Mouse (Mus musculus): ENCODE data around the gene Agfg1. TPM values are rescaled to one million over a fixed set of nuclear protein-coding genes. Genes with fewer than 3 reads are reported as not detected.
"Not testable (repeated sequence)": the region's sequence is repeated elsewhere in the genome, so short reads cannot be mapped to it uniquely, and the experiment has no call there.

Gene Agfg1
- polyA plus RNA-seq, 1 experiment: 77.5 TPM

DNA sequence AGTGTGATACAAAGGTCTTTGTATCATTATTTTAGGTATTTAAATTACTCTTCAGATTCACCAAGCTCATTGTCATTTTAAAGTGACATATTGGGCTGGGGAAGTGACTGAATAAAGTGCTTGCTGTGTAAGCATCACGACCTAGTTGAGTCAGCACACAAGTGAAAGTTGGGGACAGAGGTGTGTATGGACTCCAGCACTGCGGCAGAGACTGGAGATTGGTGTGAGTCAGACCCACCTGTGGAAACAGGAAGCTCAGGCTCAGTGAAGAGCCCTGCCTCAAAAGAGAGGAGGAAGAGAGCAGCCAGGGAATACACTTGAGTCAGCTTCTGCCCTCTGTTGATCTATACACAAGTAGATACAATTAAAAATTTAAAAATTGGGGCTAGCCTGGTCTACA lies 39.9 kb downstream of the Agfg1 start:
- no peak overlapping the region for H3K27ac ChIP-seq (ENCODE audit: insufficient read depth, low read length)
- TF ChIP-seq POLR2A (IDR thresholded peaks at IDR 0.05; ENCODE audit: low read depth, low read length): no peak
- no peak for TF ChIP-seq CTCF (IDR thresholded peaks at IDR 0.05; ENCODE audit: borderline replicate concordance, insufficient read depth, low read length)
- no peaks in the 10 kb centered on the region for H3K4me1 ChIP-seq (ENCODE audit: control insufficient read depth, insufficient read depth, low read length)
- H3K4me3 ChIP-seq (ENCODE audit: insufficient read depth, low read length): no peak overlapping the region

DNA sequence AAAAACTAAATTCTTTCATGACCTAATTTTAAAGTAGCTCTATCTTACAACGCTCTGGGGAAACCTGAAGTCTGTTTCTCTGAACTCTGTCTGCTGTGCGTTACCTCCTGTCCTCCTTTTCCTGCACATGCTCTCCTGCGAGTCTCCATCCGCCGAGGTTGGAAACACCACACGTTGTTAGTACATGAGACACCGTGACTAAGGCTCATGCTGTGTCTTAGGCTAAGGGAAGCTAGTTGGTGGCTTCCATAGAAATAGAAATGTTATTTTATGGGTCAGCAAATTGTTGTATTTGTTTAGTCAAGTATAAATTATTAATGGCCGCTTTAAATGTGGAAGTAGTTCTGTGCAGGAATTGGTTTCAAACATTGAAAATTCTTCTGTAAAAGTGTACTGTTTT lies 40.9 kb downstream of the Agfg1 start:
- Histone ChIP-seq H3K27ac (ENCODE audit: insufficient read depth, low read length) (no peak overlapping the region), H3K4me3 (ENCODE audit: insufficient read depth, low read length) (no peak overlapping the region), H3K4me1 (ENCODE audit: control insufficient read depth, insufficient read depth, low read length) (no peaks in the 10 kb centered on the region)
- TF ChIP-seq CTCF (IDR thresholded peaks at IDR 0.05; ENCODE audit: borderline replicate concordance, insufficient read depth, low read length): no peak
- no peak for TF ChIP-seq POLR2A (IDR thresholded peaks at IDR 0.05; ENCODE audit: low read depth, low read length)

DNA sequence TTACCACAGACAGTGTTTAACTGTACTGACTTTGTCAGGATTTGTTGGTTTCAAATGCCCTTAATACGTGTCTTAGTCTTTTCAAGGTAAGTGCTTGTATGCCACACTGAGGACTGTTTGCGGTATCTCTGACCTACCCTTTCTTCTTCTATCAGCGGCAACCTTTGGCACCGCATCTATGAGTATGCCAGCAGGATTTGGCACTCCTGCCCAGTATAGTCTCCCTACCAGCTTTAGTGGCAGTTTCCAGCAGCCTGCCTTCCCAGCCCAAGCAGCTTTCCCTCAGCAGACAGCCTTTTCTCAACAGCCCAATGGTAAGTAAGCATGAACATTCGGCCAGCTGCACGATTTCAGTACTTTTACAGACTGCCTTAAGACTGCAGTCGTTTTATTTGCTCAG lies 54.0 kb downstream of the Agfg1 start:
- H3K4me1 ChIP-seq (ENCODE audit: control insufficient read depth, insufficient read depth, low read length): no peaks in the 10 kb centered on the region
- no peak for TF ChIP-seq POLR2A (IDR thresholded peaks at IDR 0.05; ENCODE audit: low read depth, low read length)
- TF ChIP-seq CTCF (IDR thresholded peaks at IDR 0.05; ENCODE audit: borderline replicate concordance, insufficient read depth, low read length): no peak
- H3K27ac ChIP-seq (ENCODE audit: insufficient read depth, low read length): no peak overlapping the region
- H3K4me3 ChIP-seq (ENCODE audit: insufficient read depth, low read length): no peak overlapping the region

DNA sequence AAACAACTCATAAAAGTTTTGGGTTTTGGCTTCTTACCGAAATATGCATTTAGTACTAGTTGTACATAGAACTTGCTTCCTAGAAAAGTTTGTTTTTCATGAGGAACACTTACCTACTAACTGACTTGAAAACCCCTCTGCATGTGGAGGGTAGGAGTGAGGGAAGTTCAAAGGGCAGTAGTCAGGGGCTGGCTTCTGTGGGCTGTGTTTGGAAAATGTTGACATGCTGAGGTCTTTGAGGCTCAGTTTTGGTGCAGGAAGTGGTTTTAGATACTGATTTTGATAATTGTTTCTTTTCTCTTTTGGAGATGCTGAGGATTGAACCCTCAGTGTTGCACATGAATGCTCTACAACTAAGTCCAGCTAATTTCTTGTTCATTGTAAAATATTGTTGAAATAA lies 61.3 kb downstream of the Agfg1 start:
- no peak overlapping the region for H3K27ac ChIP-seq (ENCODE audit: insufficient read depth, low read length)
- H3K4me3 ChIP-seq (ENCODE audit: insufficient read depth, low read length): no peak overlapping the region
- TF ChIP-seq POLR2A (IDR thresholded peaks at IDR 0.05; ENCODE audit: low read depth, low read length) (no peak), CTCF (IDR thresholded peaks at IDR 0.05; ENCODE audit: borderline replicate concordance, insufficient read depth, low read length) (no peak)
- no peaks in the 10 kb centered on the region for H3K4me1 ChIP-seq (ENCODE audit: control insufficient read depth, insufficient read depth, low read length)

DNA sequence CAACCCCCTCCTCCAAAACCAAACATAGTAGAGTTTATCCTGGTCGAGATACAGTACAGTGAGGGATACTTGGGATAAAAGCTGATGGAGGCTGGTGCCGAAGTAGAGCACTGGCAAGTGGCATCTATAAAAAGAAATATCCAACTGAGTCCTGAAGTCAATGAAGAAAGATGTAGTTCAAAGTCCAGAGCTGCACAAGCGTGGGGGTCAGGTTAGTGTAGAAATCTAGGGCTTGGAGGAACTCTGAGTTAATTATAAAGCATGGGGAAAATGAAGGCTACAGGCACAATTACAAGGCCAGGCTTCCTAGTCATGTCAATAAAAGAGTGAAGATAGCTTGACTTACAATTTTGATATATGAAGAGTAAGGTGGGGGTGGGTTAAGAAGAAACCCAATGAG lies 61.9 kb downstream of the Agfg1 start:
- Histone ChIP-seq H3K4me1 (ENCODE audit: control insufficient read depth, insufficient read depth, low read length) (no peaks in the 10 kb centered on the region), H3K4me3 (ENCODE audit: insufficient read depth, low read length) (no peak overlapping the region), H3K27ac (ENCODE audit: insufficient read depth, low read length) (no peak overlapping the region)
- no peak for TF ChIP-seq POLR2A (IDR thresholded peaks at IDR 0.05; ENCODE audit: low read depth, low read length)
- no peak for TF ChIP-seq CTCF (IDR thresholded peaks at IDR 0.05; ENCODE audit: borderline replicate concordance, insufficient read depth, low read length)

DNA sequence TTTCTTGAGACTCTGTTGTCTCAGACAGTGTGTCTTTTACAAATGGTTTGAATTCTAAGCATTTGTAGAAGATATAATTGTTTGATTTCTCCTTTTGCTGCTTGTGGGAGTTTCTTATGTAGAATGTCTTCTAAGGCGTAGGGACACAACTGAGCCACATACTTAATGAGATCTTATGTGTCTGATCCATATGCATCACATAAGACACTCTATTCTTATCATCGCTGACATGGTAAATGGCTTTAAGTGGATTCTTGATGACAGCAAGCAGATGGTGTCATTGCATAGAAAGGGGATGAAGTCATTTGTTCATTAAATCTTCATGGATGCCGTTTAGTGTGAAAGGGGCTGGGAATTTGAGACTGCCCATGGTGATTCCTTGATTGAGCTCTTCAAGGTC lies 66.6 kb downstream of the Agfg1 start:
- Histone ChIP-seq H3K27ac (ENCODE audit: insufficient read depth, low read length) (no peak overlapping the region), H3K4me1 (ENCODE audit: control insufficient read depth, insufficient read depth, low read length) (no peaks in the 10 kb centered on the region), H3K4me3 (ENCODE audit: insufficient read depth, low read length) (no peak overlapping the region)
- no peak for TF ChIP-seq POLR2A (IDR thresholded peaks at IDR 0.05; ENCODE audit: low read depth, low read length)
- no peak for TF ChIP-seq CTCF (IDR thresholded peaks at IDR 0.05; ENCODE audit: borderline replicate concordance, insufficient read depth, low read length)

DNA sequence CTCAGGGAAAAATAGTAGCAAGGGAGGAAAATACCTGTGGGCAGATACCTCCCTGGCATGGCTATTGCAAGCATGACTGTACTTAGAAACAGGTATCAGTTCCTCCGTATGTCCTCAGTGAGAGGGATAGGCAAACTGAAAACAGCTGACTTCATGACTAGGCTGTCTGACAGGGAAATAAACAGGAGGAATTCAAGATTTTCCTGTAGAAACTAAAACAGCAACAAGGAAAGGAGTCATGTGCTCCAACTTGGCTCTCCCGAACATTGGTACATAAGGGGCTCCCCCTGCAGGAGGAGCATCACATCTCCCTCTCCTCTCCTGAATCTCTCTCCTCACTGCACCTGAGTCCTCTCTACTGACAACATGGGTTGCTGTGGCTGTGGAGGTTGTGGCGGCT lies 73.7 kb downstream of the Agfg1 start, which contains the start of gene A030005L19Rik:
Gene A030005L19Rik, plus strand, starts transcription at position 301 of the 400 bp plus-strand sequence.
- no peaks in the 10 kb centered on the region for H3K4me1 ChIP-seq (ENCODE audit: control insufficient read depth, insufficient read depth, low read length)
- TF ChIP-seq CTCF (IDR thresholded peaks at IDR 0.05; ENCODE audit: borderline replicate concordance, insufficient read depth, low read length) (no peak), POLR2A (IDR thresholded peaks at IDR 0.05; ENCODE audit: low read depth, low read length) (no peak)
- no peak within 1 kb of the TSS for H3K4me3 ChIP-seq (ENCODE audit: insufficient read depth, low read length)
- H3K27ac ChIP-seq (ENCODE audit: insufficient read depth, low read length): no peak within 1 kb of the TSS

DNA sequence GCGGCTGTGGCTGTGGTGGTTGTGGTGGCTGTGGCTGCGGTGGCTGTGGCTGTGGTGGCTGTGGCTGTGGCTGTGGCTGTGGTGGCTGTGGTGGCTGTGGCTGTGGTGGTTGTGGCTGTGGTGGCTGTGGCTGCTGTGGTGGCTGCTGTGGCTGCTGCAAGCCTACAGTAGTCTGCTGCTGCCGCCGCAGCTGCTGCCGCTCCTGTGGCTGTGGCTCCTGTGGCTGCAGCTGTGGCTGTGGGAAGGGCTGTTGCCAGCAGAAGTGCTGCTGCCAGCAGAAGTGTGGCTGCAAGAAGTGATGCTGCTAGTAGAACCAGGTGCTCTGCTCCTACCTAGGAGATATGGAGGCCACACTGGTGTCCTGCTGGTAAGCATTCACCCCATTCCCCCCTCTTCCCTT lies 74.2 kb downstream of the Agfg1 start:
- H3K27ac ChIP-seq (ENCODE audit: insufficient read depth, low read length); H3K4me3 ChIP-seq (ENCODE audit: insufficient read depth, low read length); H3K4me1 ChIP-seq (ENCODE audit: control insufficient read depth, insufficient read depth, low read length): not testable (repeated sequence)

DNA sequence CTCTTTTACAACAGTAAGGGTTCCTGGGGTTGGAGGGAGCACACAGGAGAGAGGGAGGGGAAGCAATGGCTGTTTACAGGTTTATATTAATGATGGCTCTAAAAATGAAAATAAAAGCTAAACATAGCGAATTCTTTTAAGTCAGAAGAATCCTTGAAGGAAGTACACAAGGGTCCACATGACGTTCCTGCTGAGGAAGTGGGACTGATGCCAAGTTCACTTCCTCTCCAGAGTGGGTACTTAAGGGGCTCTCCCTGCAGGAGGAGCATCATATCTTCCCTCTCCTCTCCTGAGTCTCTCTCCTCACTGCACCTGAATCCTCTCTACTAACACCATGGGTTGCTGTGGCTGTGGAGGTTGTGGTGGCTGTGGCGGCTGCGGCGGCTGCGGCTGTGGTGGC lies 85.4 kb downstream of the Agfg1 start, which contains the start of gene A030014E15Rik:
Gene A030014E15Rik, plus strand, starts transcription at position 268 of the 400 bp plus-strand sequence.
- H3K4me1 ChIP-seq (ENCODE audit: control insufficient read depth, insufficient read depth, low read length): no peaks in the 10 kb centered on the region
- TF ChIP-seq POLR2A (IDR thresholded peaks at IDR 0.05; ENCODE audit: low read depth, low read length) (no peak), CTCF (IDR thresholded peaks at IDR 0.05; ENCODE audit: borderline replicate concordance, insufficient read depth, low read length) (no peak)
- H3K27ac ChIP-seq (ENCODE audit: insufficient read depth, low read length): no peak within 1 kb of the TSS
- no peak within 1 kb of the TSS for H3K4me3 ChIP-seq (ENCODE audit: insufficient read depth, low read length)

DNA sequence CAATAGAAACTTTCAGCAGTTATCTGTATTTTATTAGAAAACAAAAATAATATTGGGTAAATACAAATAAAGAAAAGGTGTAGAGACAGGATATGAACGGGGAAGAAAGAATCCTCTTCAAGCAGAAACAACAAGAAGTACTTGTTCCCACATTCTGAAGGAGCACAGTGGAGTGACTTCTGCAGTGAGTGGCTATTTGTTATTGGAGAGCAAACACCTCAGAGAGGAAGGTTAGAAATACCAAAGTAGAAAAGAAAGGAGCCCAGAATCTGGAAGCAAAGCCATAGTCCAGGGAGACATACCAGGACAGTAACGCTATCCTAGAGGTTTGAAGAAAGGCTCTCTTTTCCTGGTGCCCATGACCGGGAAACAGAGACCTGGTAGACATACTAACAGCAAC lies 91.3 kb downstream of the Agfg1 start:
- H3K4me1 ChIP-seq (ENCODE audit: control insufficient read depth, insufficient read depth, low read length); H3K27ac ChIP-seq (ENCODE audit: insufficient read depth, low read length); H3K4me3 ChIP-seq (ENCODE audit: insufficient read depth, low read length): not testable (repeated sequence)

DNA sequence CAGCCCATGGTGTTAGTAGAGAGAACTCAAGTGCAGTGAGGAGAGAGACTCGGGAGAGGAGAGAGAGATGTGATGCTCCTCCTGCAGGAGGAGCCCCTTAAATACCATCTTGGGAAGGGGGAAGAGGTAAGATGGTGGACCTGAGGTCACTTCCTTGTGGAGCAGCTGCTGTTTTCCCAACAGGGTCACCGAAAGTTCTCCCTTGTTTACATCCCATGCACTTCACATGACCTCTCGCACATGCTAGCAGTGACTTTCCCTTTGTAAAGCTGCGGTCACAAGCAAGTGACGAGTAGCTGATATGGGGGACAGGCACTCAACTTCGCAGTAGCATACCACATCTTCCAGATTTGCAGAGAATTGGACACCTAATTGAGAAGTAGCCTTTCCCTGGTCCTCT lies 92.0 kb downstream of the Agfg1 start, which contains the start of gene Gm6217:
Gene Gm6217, minus strand, starts transcription at position 74 of the 400 bp plus-strand sequence.
- not testable (repeated sequence) for H3K27ac ChIP-seq (ENCODE audit: insufficient read depth, low read length); H3K4me3 ChIP-seq (ENCODE audit: insufficient read depth, low read length); H3K4me1 ChIP-seq (ENCODE audit: control insufficient read depth, insufficient read depth, low read length)
